Mouse (Mus musculus) liver, embryonic 14.5 days (tissue): ENCODE measurements around the gene Olfr5. TPM values are rescaled to one million over a fixed set of nuclear protein-coding genes. Genes with fewer than 3 reads are reported as not detected.
A peak's percentile ranks its signal among the peaks of the same experiment; 100 is the strongest.

Experiments used
- ATAC-seq: fragments of 200-750 bp; cut with Nextera tagmentation; 2 replicates; pipeline ENCODE4 v1.8.0; 2017; ENCODE audit warnings: moderate number of reproducible peaks, mild to moderate bottlenecking, moderate library complexity; ENCODE audit not compliant: insufficient read depth
- DNase-seq, 3 experiments: peaks; one replicate each; pipeline ENCODE4 v3.0.0-alpha.2; 2012 to 2013; ENCODE audit warnings: low read depth in 3 of 3, low spot score in 3 of 3
- H3K27ac ChIP-seq: fragments of 300-500 bp; sonication (generic); 2 replicates; pipeline ENCODE4 v1.5.1; 2014; ENCODE audit warnings: moderate library complexity, mild to moderate bottlenecking, control low read depth, inconsistent platforms
- H3K27me3 ChIP-seq: fragments of 300-500 bp; sonication (generic); 2 replicates; pipeline ENCODE4 v1.6.1; 2014; ENCODE audit warnings: mild to moderate bottlenecking, low read length, moderate library complexity; ENCODE audit not compliant: control insufficient read depth, insufficient read depth
- H3K36me3 ChIP-seq: fragments of 300-500 bp; sonication (generic); replicated peaks from 2 replicates; pipeline ENCODE4 v1.6.1; 2014; ENCODE audit warnings: low read depth; ENCODE audit not compliant: control insufficient read depth, insufficient read depth
- H3K4me1 ChIP-seq, 2 experiments: fragments of 200-500 bp in 1 of 2; fragments of 300-500 bp in 1 of 2; sonication (generic) in 1 of 2; replicated peaks; 2 replicates each; pipeline ENCODE4 v1.6.1; 2012 to 2014; ENCODE audit warnings: antibody characterized with exemption in 1 of 2, inconsistent platforms in 1 of 2, low read length in 1 of 2; ENCODE audit not compliant: control insufficient read depth in 2 of 2, insufficient read depth in 2 of 2
- H3K4me2 ChIP-seq: fragments of 300-500 bp; sonication (generic); 2 replicates; pipeline ENCODE4 v1.6.1; 2014; ENCODE audit warnings: low read depth, mild to moderate bottlenecking, control low read depth, moderate library complexity
- H3K4me3 ChIP-seq, 2 experiments: fragments of 200-500 bp in 1 of 2; fragments of 300-500 bp in 1 of 2; sonication (generic) in 1 of 2; 2 replicates each; pipeline ENCODE4 v1.5.1; 2012 to 2014; ENCODE audit warnings: low read depth in 2 of 2, low read length in 2 of 2, mild to moderate bottlenecking in 2 of 2, control low read depth in 1 of 2, inconsistent platforms in 1 of 2, moderate library complexity in 1 of 2; ENCODE audit not compliant: insufficient read depth in 1 of 2
- H3K9ac ChIP-seq: fragments of 300-500 bp; sonication (generic); replicated peaks from 2 replicates; pipeline ENCODE4 v1.6.1; 2014; ENCODE audit warnings: mild to moderate bottlenecking, control low read depth, moderate library complexity
- H3K9me3 ChIP-seq: fragments of 300-500 bp; sonication (generic); 2 replicates; pipeline ENCODE4 v1.6.1; 2016; ENCODE audit warnings: low read length, mixed read lengths; ENCODE audit not compliant: control insufficient read depth
- CTCF ChIP-seq: IDR thresholded peaks from 2 replicates; pipeline ENCODE4 v1.5.1; 2016; ENCODE audit warnings: antibody characterized with exemption, low read depth, control low read depth
- EP300 ChIP-seq: IDR thresholded peaks from 2 replicates; pipeline ENCODE4 v1.6.1; 2016; ENCODE audit warnings: antibody characterized with exemption, low read depth
- WGBS: fragments of 180-500 bp; shearing (Covaris S2); extraction: QIAGEN DNeasy Blood & Tissue Kit; methylation state at CpG from one replicate; pipeline ENCODE4 v1.1.7; 2014; ENCODE audit not compliant: insufficient replicate concordance; 5-methylcytosine and 5-hydroxymethylcytosine counted together
- polyA plus RNA-seq, 2 experiments: library from polyadenylated mRNA; depleted of rRNA in 1 of 2; stranded (reverse) in 1 of 2; unstranded in 1 of 2; fragments of >200 nt; fragmentation: Nextera tagmentation in 1 of 2; extraction: Ambion mirVana in 1 of 2; gene quantifications; 2 replicates each; pipeline versions ENCODE4 v1.2.1 to v1.2.3; 2012 to 2014

Gene Olfr5
- polyA plus RNA-seq (2012; rRNA removed) (not detected in 2 replicates), polyA plus RNA-seq (2014; fragmentation: Nextera tagmentation; extraction: Ambion mirVana) (not detected in 2 replicates)

DNA sequence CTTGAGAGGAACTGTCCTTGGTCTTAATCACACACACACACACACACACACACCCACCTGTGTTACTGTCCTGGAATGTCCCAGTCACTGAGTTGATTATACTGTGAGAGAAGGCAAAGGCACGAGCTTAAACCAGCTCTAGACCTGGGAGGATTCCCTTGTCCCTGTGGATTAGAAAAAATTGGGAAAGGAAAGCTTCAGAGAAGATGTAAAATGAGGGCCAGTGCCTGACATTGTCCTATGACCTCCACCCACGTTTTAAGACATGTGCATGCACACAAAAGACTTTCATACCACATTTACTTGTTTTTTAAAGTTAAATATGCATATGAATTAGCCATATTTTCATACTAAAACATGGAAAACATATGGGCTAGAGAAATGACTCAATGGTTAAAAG, at the start of gene Olfr5:
Olfr5 (minus strand) TSS at position 101 of the 400 bp plus-strand sequence.
- TF ChIP-seq CTCF (no peak), EP300 (no peak)
- DNase-seq (no peak), ATAC-seq (no peak)
- WGBS = 6% methylated on average over 2 of the region's 2 CpGs
- H3K36me3 ChIP-seq = no peaks in the 10 kb centered on the region
- no peak within 1 kb of the TSS for H3K4me3 ChIP-seq
- H3K9ac ChIP-seq = no peak within 1 kb of the TSS
- no peak within 1 kb of the TSS for H3K4me2 ChIP-seq
- no peak within 1 kb of the TSS for H3K27ac ChIP-seq
- no peaks in the 10 kb centered on the region for H3K4me1 ChIP-seq
- no peaks in the 10 kb centered on the region for H3K9me3 ChIP-seq
- no peaks in the 10 kb centered on the region for H3K27me3 ChIP-seq

DNA sequence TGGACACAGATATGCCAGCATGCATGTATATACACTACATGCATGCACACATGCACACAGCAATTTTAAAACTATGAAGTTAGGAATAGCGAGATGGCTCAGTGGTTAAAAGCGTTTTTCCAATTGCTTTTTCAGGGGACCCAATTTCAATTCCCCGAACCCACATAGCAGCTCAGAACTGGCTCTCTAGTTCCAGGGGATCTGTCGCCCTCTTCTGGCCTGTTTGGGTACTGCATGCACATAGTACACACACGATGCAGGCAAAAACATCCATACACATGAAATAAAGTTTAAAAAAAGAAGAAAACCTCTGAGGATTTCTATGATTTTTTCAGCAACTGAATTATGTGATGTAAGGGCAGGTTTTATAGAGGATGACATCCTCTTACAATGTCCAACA, 39.4 kb upstream of the Olfr5 start:
- 50% methylated on average over 5 of the region's 5 CpGs for WGBS
- DNase-seq = peak in 1 of 3 experiments; percentile 0

DNA sequence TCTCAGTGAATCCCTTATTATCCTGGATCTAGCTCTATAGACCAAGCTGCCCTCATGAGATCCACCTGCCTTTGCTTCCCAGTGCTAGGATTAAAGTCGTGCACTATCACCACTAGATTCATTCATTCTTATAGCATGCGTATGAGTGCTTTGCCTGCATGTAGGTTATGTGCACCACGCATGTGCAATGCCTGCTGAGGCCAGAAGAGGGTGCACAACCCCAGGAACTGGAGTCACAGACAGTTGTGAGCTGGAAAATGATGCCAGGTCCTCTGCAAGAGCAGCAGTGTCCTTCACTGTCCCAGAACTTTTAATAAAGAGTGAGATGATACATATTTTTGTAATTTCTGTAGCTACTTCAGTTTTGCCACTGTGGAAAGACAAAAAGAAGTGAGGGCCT, 38.3 kb upstream of the Olfr5 start:
- DNase-seq (no peak), ATAC-seq (no peak)
- Histone ChIP-seq H3K4me1 (no peaks in the 10 kb centered on the region), H3K27me3 (no peaks in the 10 kb centered on the region), H3K9me3 (no peaks in the 10 kb centered on the region; the same call in 1 of the 2 replicates), H3K9ac (no peak overlapping the region), H3K4me3 (no peak overlapping the region), H3K36me3 (no peaks in the 10 kb centered on the region), H3K27ac (no peak overlapping the region), H3K4me2 (no peak overlapping the region)
- 36% methylated on average over 3 of the region's 3 CpGs for WGBS
- TF ChIP-seq CTCF (peak; percentile 35; the same call in 1 of the 2 replicates), EP300 (no peak)

More for the DNA sequence above, 39.4 kb upstream of the Olfr5 start:
- Histone ChIP-seq H3K27ac (no peak overlapping the region), H3K4me3 (no peak overlapping the region), H3K9ac (no peak overlapping the region), H3K4me2 (no peak overlapping the region), H3K4me1 (no peaks in the 10 kb centered on the region), H3K36me3 (no peaks in the 10 kb centered on the region), H3K27me3 (no peaks in the 10 kb centered on the region), H3K9me3 (no peaks in the 10 kb centered on the region; the same call in 1 of the 2 replicates)
- TF ChIP-seq CTCF = peak; percentile 76
- no peak for TF ChIP-seq EP300
- ATAC-seq = no peak

DNA sequence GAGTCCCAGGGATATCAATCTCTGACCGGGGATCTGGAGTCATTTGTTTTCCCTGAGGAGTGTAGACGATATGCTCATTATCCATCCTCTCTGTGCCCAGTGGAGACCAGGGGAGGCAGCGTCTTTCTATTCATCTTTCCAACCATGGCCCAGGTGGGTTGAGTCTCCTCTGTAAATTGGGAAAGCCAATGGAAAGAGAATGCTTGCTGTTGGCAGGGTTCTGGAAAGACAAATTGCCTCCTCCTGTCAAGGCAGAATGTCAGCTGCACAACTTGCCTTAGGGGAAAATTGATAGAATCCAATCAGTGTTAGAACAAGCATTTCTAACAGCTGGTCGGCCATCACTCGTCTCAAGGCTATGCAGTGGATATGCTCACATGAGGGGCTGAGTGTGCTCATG, 36.1 kb upstream of the Olfr5 start, which contains the start of gene Olfr1349:
Olfr1349 (minus strand) TSS at position 101 of the 400 bp plus-strand sequence.
- no peaks in the 10 kb centered on the region for H3K36me3 ChIP-seq
- no peak within 1 kb of the TSS for H3K4me3 ChIP-seq
- ATAC-seq (no peak), DNase-seq (no peak)
- no peaks in the 10 kb centered on the region; the same call in 1 of the 2 replicates for H3K9me3 ChIP-seq
- no peak within 1 kb of the TSS for H3K27ac ChIP-seq
- H3K9ac ChIP-seq = no peak within 1 kb of the TSS
- 59% methylated on average over 5 of the region's 5 CpGs for WGBS
- H3K4me1 ChIP-seq = no peaks in the 10 kb centered on the region
- TF ChIP-seq EP300 (no peak), CTCF (no peak)
- no peak within 1 kb of the TSS for H3K4me2 ChIP-seq
- no peaks in the 10 kb centered on the region for H3K27me3 ChIP-seq

DNA sequence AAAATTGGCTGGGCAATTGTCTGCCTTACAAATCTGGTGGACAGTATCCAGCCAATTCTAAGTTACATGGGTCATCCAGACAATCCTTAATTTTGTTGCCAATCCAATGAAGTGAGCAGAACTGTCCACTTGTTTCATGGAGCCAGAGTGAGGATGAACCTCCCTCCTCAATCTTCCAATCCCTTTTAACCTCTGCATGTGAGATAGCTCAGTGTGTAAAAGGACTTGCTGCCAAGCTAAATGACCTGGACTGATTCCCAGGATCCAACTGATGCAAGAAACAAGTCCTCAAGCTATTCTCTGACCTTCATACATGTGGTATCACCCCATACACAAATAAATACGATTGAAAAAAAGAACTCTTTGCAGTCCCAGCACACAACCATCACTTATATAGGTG, 34.9 kb upstream of the Olfr5 start:
- TF ChIP-seq EP300 (no peak), CTCF (no peak)
- Histone ChIP-seq H3K27ac (no peak overlapping the region), H3K9me3 (no peaks in the 10 kb centered on the region; the same call in 1 of the 2 replicates), H3K4me3 (no peak overlapping the region), H3K4me1 (no peaks in the 10 kb centered on the region), H3K9ac (no peak overlapping the region), H3K36me3 (no peaks in the 10 kb centered on the region), H3K27me3 (no peaks in the 10 kb centered on the region), H3K4me2 (no peak overlapping the region)
- DNase-seq (no peak), ATAC-seq (no peak)
- 20% methylated on average over 1 of the region's 1 CpGs for WGBS
